Mouse (Mus musculus): ENCODE results near the gene A630095E13Rik.

GRCm38 (mm10) chr9:36692920-36693319, 49.7 kb upstream of the A630095E13Rik start, which contains the start of gene Acrv1:
- TF ChIP-seq CTCF (conservative IDR thresholded peaks at IDR 0.05; ENCODE audit: insufficient read depth, insufficient read length, low read depth, low read length) (no peak), POLR2A (IDR thresholded peaks at IDR 0.05; ENCODE audit: low read depth, low read length) (no peak)
